Mouse (Mus musculus): Measurements from ENCODE around the gene Trp53i13.

DNA sequence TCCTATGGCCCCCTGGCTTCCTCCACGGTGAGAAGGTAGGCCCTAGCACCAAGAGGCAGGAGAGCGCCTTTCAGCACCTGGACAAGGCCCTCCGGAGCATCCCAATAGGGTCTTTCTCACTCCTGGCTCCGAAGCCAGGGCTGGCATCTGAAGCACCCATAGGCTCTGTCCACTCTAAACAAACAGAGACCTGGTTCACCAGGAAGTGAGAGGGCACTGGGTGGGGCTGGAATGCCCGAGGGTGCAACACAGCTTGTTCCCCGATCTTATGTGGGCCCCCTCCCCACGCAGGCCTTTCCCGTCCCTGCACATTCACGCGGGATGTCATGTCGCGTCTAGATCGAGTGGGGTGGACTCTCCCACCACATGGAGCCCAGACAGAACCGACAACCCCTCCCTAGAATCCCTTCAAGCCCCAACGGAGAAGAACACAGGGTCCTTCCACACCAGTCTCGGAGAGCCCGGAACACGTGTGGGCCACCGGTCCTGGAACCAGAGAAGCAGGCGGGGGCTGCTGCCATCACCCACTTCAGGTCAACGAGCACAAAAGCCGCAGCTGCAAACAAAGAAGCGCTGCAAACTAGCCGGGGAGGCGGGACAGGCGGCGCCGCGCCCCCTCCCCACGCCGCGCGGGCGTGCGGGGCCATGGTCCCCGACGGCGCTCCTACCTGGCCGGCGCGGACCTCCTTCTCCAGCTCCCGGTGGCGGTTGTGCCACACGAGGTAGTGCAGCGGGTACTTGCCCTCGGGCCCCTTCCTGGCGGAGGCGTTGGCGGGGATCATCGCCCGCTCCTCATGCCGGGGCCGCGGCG lies 26.8 kb downstream of the Trp53i13 start:
- TF ChIP-seq CTCF (conservative IDR thresholded peaks at IDR 0.05; ENCODE audit: insufficient read depth, insufficient read length, low read depth, low read length) (no peak), POLR2A (IDR thresholded peaks at IDR 0.05; ENCODE audit: low read depth, low read length) (no peak)
